Mouse (Mus musculus) intestine, embryonic 14.5 days (tissue): ENCODE measurements around the gene Cyp2f2. TPM values are rescaled to one million over a fixed set of nuclear protein-coding genes. Genes with fewer than 3 reads are reported as not detected.

Experiments
- ATAC-seq: fragments of 200-750 bp; cut with Nextera tagmentation; replicated peaks from 2 replicates; pipeline ENCODE4 v1.8.0; 2017; ENCODE audit warnings: low read depth, moderate number of reproducible peaks, moderate TSS enrichment, moderate library complexity; ENCODE audit not compliant: low FRiP score, low TSS enrichment
- DNase-seq: peaks from one replicate; pipeline ENCODE4 v3.0.0-alpha.2; 2018; ENCODE audit warnings: low spot score
- H3K27ac ChIP-seq: fragments of 300-500 bp; sonication (generic); 2 replicates; pipeline ENCODE4 v1.5.1; 2014; ENCODE audit warnings: low read depth, mild to moderate bottlenecking, control low read depth
- H3K27me3 ChIP-seq: fragments of 300-500 bp; sonication (generic); replicated peaks from 2 replicates; pipeline ENCODE4 v1.6.1; 2014; ENCODE audit warnings: low read length, control low read depth; ENCODE audit not compliant: control insufficient read depth, insufficient read depth
- H3K36me3 ChIP-seq: fragments of 300-500 bp; sonication (generic); 2 replicates; pipeline ENCODE4 v1.6.1; 2014; ENCODE audit warnings: low read length, control low read depth; ENCODE audit not compliant: control insufficient read depth, insufficient read depth
- H3K4me1 ChIP-seq: fragments of 300-500 bp; sonication (generic); replicated peaks from 2 replicates; pipeline ENCODE4 v1.6.1; 2014; ENCODE audit warnings: low read length, control low read depth, mixed read lengths; ENCODE audit not compliant: control insufficient read depth, insufficient read depth
- H3K4me2 ChIP-seq: fragments of 300-500 bp; sonication (generic); 2 replicates; pipeline ENCODE4 v1.6.1; 2014; ENCODE audit warnings: low read length
- H3K4me3 ChIP-seq: fragments of 300-500 bp; sonication (generic); 2 replicates; pipeline ENCODE4 v1.5.1; 2014; ENCODE audit warnings: low read depth, low read length, control low read depth, mixed read lengths
- H3K9ac ChIP-seq: fragments of 300-500 bp; sonication (generic); 2 replicates; pipeline ENCODE4 v1.6.1; 2014; ENCODE audit warnings: mild to moderate bottlenecking, low read length
- H3K9me3 ChIP-seq: fragments of 300-500 bp; sonication (generic); 2 replicates; pipeline ENCODE4 v1.6.1; 2016; ENCODE audit warnings: low read length, control low read depth; ENCODE audit not compliant: control insufficient read depth
- WGBS: fragments of 180-500 bp; shearing (Covaris S2); extraction: QIAGEN DNeasy Blood & Tissue Kit; methylation state at CpG from one replicate; pipeline ENCODE4 v1.1.7; 2014; 5-methylcytosine and 5-hydroxymethylcytosine counted together
- polyA plus RNA-seq: library from polyadenylated mRNA; unstranded; fragments of >200 nt; fragmentation: Nextera tagmentation; extraction: Ambion mirVana; gene quantifications from 2 replicates; pipeline ENCODE4 v1.2.1, GENCODE M21; 2014

Cyp2f2 gene
- polyA plus RNA-seq, 1 experiment from 2014 or later = not detected

DNA sequence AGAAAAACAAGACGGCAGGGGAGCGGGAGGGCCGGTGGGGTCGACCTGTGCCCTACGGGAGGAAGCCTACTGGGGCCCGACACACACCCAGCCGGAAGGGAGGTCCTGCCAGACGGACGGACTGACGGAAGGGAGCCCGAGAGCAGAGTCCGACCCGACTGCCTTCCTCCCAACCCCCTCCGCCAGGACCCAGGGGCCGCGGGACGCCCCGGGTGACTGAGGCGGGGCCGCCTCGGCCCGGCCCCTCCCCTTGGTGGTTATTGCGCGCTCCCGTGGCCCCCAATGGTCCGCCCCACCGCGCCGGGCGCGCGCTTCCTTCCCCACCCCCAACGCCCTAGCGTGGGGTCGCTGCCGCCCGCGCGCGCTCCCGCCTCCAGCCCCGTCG is 46.5 kb downstream of the Cyp2f2 start:
- no peaks in the 10 kb centered on the region for H3K27me3 ChIP-seq
- DNase-seq = no peak
- H3K9ac ChIP-seq = peak overlapping the region; percentile 87
- H3K9me3 ChIP-seq = no peaks in the 10 kb centered on the region
- H3K4me2 ChIP-seq = peak overlapping the region; percentile 89
- H3K36me3 ChIP-seq = peaks cover 43% of the 10 kb centered on the region
- WGBS = 1% methylated on average over 25 of the region's 43 CpGs
- peak overlapping the region; percentile 98 for H3K27ac ChIP-seq
- H3K4me1 ChIP-seq = peaks cover 35% of the 10 kb centered on the region
- ATAC-seq = peak; percentile 84
- H3K4me3 ChIP-seq = peak overlapping the region; percentile 72

DNA sequence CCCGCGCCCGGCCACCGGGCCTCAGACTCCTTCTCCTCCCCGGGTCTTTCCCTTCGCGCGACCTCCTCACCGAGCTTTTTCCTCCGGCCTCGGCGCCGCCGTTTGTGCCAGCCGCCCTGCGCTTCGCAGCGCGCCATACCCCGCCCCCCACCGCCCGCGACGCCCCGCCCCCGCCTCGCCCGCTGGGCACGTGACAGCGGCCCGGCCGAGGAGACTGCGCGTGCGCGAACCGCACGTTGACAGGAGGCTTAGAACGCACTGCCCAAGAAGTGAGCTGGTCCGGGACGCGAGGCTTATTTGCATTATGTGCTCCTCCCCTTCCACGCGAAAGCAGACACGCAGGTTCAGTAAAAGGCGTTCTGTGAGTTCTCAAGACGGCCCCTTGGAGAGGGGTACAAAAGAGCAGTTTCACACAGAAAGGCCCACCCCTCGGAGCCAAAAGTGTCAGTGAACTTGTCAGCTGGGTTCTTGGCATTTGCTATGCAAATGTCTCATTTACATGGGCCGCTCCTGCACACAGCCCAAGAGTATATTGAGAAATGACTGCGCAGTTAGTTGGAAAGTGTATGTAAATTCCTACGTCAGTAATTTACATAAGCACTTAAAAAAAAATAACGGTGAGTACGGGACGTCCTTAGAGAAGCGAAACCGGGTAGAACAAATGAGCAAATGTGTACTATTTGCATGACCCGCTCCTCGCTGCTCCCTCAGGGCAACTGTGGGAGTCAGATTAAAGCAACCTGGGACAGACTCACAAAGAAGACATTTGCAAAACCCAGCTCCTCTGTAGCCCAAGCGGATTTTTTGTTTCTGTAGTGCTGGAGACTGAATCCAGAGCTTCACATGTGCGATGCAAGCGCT is 47.1 kb downstream of the Cyp2f2 start, which contains the start of gene Egln2:
Gene Egln2, minus strand, starts transcription at position 189 of the 861 bp plus-strand sequence.
- no peaks in the 10 kb centered on the region for H3K9me3 ChIP-seq
- H3K36me3 ChIP-seq = peaks cover 47% of the 10 kb centered on the region
- peak within 1 kb of the TSS; percentile 89 for H3K4me2 ChIP-seq
- DNase-seq = peak; percentile 96
- H3K4me1 ChIP-seq = peaks cover 35% of the 10 kb centered on the region
- WGBS = 1% methylated on average over 60 of the region's 61 CpGs
- H3K27ac ChIP-seq = peak within 1 kb of the TSS; percentile 98
- peak within 1 kb of the TSS; percentile 87 for H3K9ac ChIP-seq
- no peaks in the 10 kb centered on the region for H3K27me3 ChIP-seq
- peak within 1 kb of the TSS; percentile 72 for H3K4me3 ChIP-seq
- peak; percentile 87 for ATAC-seq

DNA sequence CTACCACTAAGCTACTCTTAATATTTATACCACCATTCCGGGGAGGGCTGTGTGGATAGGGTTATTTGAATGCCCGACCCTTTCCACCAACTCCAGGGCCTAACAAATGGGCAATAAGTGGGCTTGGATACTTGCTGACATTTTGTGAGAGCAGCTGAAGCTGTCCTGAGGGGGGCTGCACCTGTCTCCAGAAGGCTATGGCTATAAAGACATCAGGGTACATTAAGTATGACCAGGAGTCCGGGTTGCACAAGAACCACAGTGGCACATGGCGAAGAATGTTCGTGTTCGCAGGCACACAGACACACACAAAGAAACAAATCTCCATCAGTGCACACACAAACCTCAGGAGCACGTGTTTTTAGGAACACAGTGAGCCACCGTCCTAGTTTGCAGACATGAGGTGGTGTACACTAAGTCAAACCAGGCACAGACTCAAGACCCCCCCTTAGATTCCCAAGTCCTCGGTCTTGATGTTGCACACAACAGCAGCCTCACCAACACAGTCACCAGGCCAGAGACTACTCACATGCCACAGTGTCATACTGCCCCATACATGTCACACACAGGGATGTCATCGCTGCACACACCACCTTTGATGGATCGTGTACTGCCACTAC is 47.9 kb downstream of the Cyp2f2 start:
- no peak for ATAC-seq
- H3K27ac ChIP-seq = peak overlapping the region; percentile 98; the same call in 1 of the 2 replicates

GRCm38 (mm10) chr7:27168371-27168770 is 48.7 kb downstream of the Cyp2f2 start:
- DNase-seq = no peak
- WGBS = 71% methylated on average over 4 of the region's 5 CpGs
- ATAC-seq = no peak
- peaks cover 45% of the 10 kb centered on the region for H3K36me3 ChIP-seq
- H3K9me3 ChIP-seq = no peaks in the 10 kb centered on the region
- peaks cover 29% of the 10 kb centered on the region for H3K4me1 ChIP-seq
- no peak overlapping the region for H3K27ac ChIP-seq
- H3K9ac ChIP-seq = no peak overlapping the region
- H3K4me3 ChIP-seq = no peak overlapping the region
- no peak overlapping the region for H3K4me2 ChIP-seq
- no peaks in the 10 kb centered on the region for H3K27me3 ChIP-seq

More for the DNA sequence above, 47.9 kb downstream of the Cyp2f2 start:
- WGBS = 74% methylated on average over 11 of the region's 11 CpGs
- Histone ChIP-seq H3K36me3 (peaks cover 47% of the 10 kb centered on the region), H3K4me1 (peaks cover 35% of the 10 kb centered on the region), H3K9me3 (no peaks in the 10 kb centered on the region), H3K27me3 (no peaks in the 10 kb centered on the region), H3K9ac (peak overlapping the region; percentile 87; the same call in 1 of the 2 replicates), H3K4me2 (peak overlapping the region; percentile 89), H3K4me3 (peak overlapping the region; percentile 72)
- DNase-seq = no peak

DNA sequence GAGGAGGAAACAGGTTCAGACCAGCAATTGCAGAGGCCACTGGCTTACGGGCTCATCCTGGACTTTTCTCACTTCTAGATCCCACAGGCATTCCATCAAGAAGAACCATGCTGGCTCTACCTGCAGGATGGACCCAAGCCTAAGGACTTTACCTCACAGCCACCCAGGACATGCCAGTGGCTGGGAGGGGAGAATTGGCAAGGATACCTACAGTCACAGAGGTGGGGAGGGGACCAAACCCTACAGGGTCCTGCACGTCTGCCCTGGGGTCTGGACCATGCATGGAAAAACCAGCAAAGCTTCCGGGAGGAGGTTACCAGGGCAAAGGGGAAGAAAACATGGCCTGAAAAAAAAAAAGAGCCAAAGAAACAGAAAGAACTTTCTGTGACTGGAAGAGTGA is 51.3 kb downstream of the Cyp2f2 start:
- ATAC-seq = no peak

DNA sequence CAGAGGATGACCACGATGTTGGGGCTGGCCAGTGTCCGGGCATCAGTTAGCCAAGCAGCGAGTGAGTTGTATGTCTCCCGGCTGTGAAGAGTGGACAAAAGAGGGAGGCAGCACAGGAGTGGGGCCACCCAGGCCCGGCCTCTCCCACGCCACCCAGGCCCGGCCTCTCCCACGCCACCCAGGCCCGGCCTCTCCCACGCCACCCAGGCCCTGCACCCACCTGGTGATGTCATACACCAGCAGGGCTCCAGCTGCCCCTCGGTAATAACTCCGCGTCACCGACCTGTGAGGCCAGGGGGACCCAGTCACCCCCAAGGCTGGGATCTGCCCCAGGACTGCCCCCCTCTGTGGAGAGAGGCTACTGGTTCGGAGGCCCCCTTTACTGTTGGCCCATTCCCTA is 54.8 kb downstream of the Cyp2f2 start:
- H3K36me3 ChIP-seq = peaks cover 48% of the 10 kb centered on the region
- no peak overlapping the region for H3K4me3 ChIP-seq
- no peaks in the 10 kb centered on the region for H3K9me3 ChIP-seq
- 0 out of 2 replicates have a peak, but pooled peaks cover 3% of the 10 kb centered on the region for H3K4me1 ChIP-seq
- H3K4me2 ChIP-seq = no peak overlapping the region
- no peak overlapping the region for H3K27ac ChIP-seq
- H3K27me3 ChIP-seq = no peaks in the 10 kb centered on the region
- WGBS = 92% methylated on average over 15 of the region's 15 CpGs
- no peak for DNase-seq
- ATAC-seq = no peak
- no peak overlapping the region for H3K9ac ChIP-seq

More for the DNA sequence above, 51.3 kb downstream of the Cyp2f2 start:
- H3K9me3 ChIP-seq = no peaks in the 10 kb centered on the region
- 84% methylated on average over 3 of the region's 3 CpGs for WGBS
- H3K9ac ChIP-seq = no peak overlapping the region
- H3K4me2 ChIP-seq = no peak overlapping the region
- no peak overlapping the region for H3K4me3 ChIP-seq
- no peaks in the 10 kb centered on the region for H3K27me3 ChIP-seq
- H3K36me3 ChIP-seq = peaks cover 51% of the 10 kb centered on the region
- H3K4me1 ChIP-seq = peaks cover 4% of the 10 kb centered on the region; the same call in 1 of the 2 replicates
- DNase-seq = no peak
- no peak overlapping the region for H3K27ac ChIP-seq

DNA sequence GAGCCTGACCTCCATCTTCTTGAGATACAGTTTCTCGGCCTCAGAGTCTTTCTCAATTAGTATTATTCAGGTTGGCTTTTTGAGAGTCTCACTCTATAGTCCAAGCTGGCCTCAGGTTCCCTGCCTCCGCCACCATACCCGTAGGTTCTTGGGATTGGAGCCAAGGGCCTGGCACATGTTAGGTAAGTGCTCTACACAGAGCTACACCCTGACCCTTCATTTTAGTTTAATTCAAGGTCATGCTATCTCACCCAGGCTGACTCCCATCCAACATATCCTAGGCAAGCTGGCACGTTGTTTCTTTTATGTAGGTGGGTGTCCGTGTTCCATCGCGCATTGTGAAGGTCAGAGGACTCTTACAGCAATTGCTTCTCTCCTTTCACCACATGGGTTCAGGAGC is 55.2 kb downstream of the Cyp2f2 start:
- WGBS = 95% methylated on average over 7 of the region's 7 CpGs
- no peak for DNase-seq
- H3K27ac ChIP-seq = no peak overlapping the region

DNA sequence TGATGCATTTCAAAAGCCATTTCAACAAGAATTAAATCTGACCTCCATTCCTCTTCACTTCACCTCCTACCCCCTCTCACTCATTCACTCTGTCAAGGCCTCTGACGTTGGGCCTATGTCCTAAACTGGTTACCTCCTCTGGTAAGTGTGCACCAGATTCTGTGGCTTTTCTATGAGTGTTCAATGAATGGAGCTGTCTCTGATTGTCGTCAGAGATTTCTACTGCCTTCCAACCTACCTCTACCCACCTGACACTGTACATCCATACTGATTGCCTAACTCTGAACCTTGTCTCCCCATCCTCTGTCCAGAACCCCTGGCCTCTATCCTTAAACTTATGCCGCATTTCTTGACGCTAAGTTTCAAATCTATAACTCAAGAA is 58.2 kb downstream of the Cyp2f2 start:
- 18% methylated on average over 4 of the region's 4 CpGs for WGBS
- peak overlapping the region; percentile 58 for H3K4me2 ChIP-seq
- ATAC-seq (no peak; the same call in 1 of the 2 replicates), DNase-seq (no peak)
- H3K36me3 ChIP-seq = peaks cover 22% of the 10 kb centered on the region
- peak overlapping the region; percentile 74 for H3K4me3 ChIP-seq
- no peaks in the 10 kb centered on the region for H3K27me3 ChIP-seq
- peak overlapping the region; percentile 56 for H3K9ac ChIP-seq
- peak overlapping the region; percentile 82 for H3K27ac ChIP-seq
- no peaks in the 10 kb centered on the region for H3K9me3 ChIP-seq
- H3K4me1 ChIP-seq = 0 out of 2 replicates have a peak, but pooled peaks cover 10% of the 10 kb centered on the region

More for the DNA sequence above, 55.2 kb downstream of the Cyp2f2 start:
- Histone ChIP-seq H3K4me2 (no peak overlapping the region), H3K9me3 (no peaks in the 10 kb centered on the region), H3K36me3 (peaks cover 48% of the 10 kb centered on the region), H3K9ac (no peak overlapping the region), H3K4me1 (0 out of 2 replicates have a peak, but pooled peaks cover 3% of the 10 kb centered on the region), H3K27me3 (no peaks in the 10 kb centered on the region), H3K4me3 (no peak overlapping the region)
- no peak for ATAC-seq
